Mouse (Mus musculus): ENCODE measurements around the gene Sema3f. TPM values are rescaled to one million over a fixed set of nuclear protein-coding genes. Genes with fewer than 3 reads are reported as not detected.

Gene Sema3f
- polyA plus RNA-seq, 1 experiment from 2014 or later = 33.6 TPM

- Histone ChIP-seq H3K27ac (no peak overlapping the region), H3K9me3 (replicated peaks) (no peaks in the 10 kb centered on the region), H3K27me3 (ENCODE audit: low read depth, poor library complexity, severe bottlenecking) (peaks cover 44% of the 10 kb centered on the region), H3K4me1 (peaks cover 25% of the 10 kb centered on the region), H3K36me3 (peaks cover 14% of the 10 kb centered on the region), H3K4me3 (peak overlapping the region; percentile 44; the same call in 1 of the 2 replicates)
- WGBS = 20% methylated on average over 17 of the region's 17 CpGs
- DNase-seq (ENCODE audit: low spot score) = peak; percentile 72
These were observed 33.0 kb downstream of the Sema3f start for GRCm38 (mm10) chr9:107677091-107677784.

- Histone ChIP-seq H3K27ac (no peak overlapping the region; the same call in 1 of the 2 replicates), H3K36me3 (peaks cover 5% of the 10 kb centered on the region; the same call in 1 of the 2 replicates)
- WGBS = 1% methylated on average over 25 of the region's 25 CpGs
These were observed 34.0 kb downstream of the Sema3f start for GRCm38 (mm10) chr9:107676302-107676701.

GRCm38 (mm10) chr9:107675671-107676301 is 34.5 kb downstream of the Sema3f start:
- DNase-seq (ENCODE audit: low spot score) = peak; percentile 87
- under 1% methylated on average over 39 of the region's 39 CpGs for WGBS
- peaks cover 25% of the 10 kb centered on the region for H3K4me1 ChIP-seq
- no peak overlapping the region for H3K27ac ChIP-seq
- peaks cover 44% of the 10 kb centered on the region for H3K27me3 ChIP-seq (ENCODE audit: low read depth, poor library complexity, severe bottlenecking)
- no peaks in the 10 kb centered on the region for H3K9me3 ChIP-seq (replicated peaks)
- peak overlapping the region; percentile 44 for H3K4me3 ChIP-seq
- H3K36me3 ChIP-seq = 0 out of 2 replicates have a peak, but pooled peaks cover under 1% of the 10 kb centered on the region

More at GRCm38 (mm10) chr9:107676302-107676701, 34.0 kb downstream of the Sema3f start:
- peak overlapping the region; percentile 44 for H3K4me3 ChIP-seq
- no peak for DNase-seq (ENCODE audit: low spot score)
- no peaks in the 10 kb centered on the region for H3K9me3 ChIP-seq (replicated peaks)
- peaks cover 44% of the 10 kb centered on the region for H3K27me3 ChIP-seq (ENCODE audit: low read depth, poor library complexity, severe bottlenecking)
- peaks cover 25% of the 10 kb centered on the region for H3K4me1 ChIP-seq

- Histone ChIP-seq H3K27me3 (ENCODE audit: low read depth, poor library complexity, severe bottlenecking) (peaks cover 52% of the 10 kb centered on the region), H3K27ac (no peak overlapping the region), H3K9me3 (replicated peaks) (no peaks in the 10 kb centered on the region), H3K4me1 (peaks cover 33% of the 10 kb centered on the region), H3K36me3 (no peaks in the 10 kb centered on the region), H3K4me3 (no peak overlapping the region)
- 62% methylated on average over 9 of the region's 9 CpGs for WGBS
- DNase-seq (ENCODE audit: low spot score) = no peak
These were observed 35.5 kb downstream of the Sema3f start for GRCm38 (mm10) chr9:107674609-107675429.

GRCm38 (mm10) chr9:107670259-107670658 is 40.0 kb downstream of the Sema3f start:
- Histone ChIP-seq H3K36me3 (no peaks in the 10 kb centered on the region), H3K9me3 (replicated peaks) (no peaks in the 10 kb centered on the region), H3K4me1 (peaks cover 49% of the 10 kb centered on the region), H3K27ac (no peak overlapping the region; the same call in 1 of the 2 replicates), H3K4me3 (no peak overlapping the region), H3K27me3 (ENCODE audit: low read depth, poor library complexity, severe bottlenecking) (peaks cover 69% of the 10 kb centered on the region)
- no peak for DNase-seq (ENCODE audit: low spot score)
- WGBS = 46% methylated on average over 5 of the region's 5 CpGs

- DNase-seq (ENCODE audit: low spot score) = no peak
- peaks cover 67% of the 10 kb centered on the region for H3K27me3 ChIP-seq (ENCODE audit: low read depth, poor library complexity, severe bottlenecking)
- peak within 1 kb of the TSS; percentile 20; the same call in 1 of the 2 replicates for H3K27ac ChIP-seq
- H3K4me1 ChIP-seq = peaks cover 44% of the 10 kb centered on the region
- H3K4me3 ChIP-seq = no peak within 1 kb of the TSS
- WGBS = 90% methylated on average over 9 of the region's 9 CpGs
- no peaks in the 10 kb centered on the region for H3K36me3 ChIP-seq
- no peaks in the 10 kb centered on the region for H3K9me3 ChIP-seq (replicated peaks)
These were observed 40.8 kb downstream of the Sema3f start, which contains the start of gene Slc38a3 for GRCm38 (mm10) chr9:107669480-107669945. Gene Slc38a3 (minus strand): TSS chr9:107669530.

GRCm38 (mm10) chr9:107668916-107669315 is 41.4 kb downstream of the Sema3f start:
- Histone ChIP-seq H3K4me3 (no peak overlapping the region), H3K27ac (no peak overlapping the region), H3K27me3 (ENCODE audit: low read depth, poor library complexity, severe bottlenecking) (peaks cover 61% of the 10 kb centered on the region)

GRCm38 (mm10) chr9:107668011-107668410 is 42.3 kb downstream of the Sema3f start:
- Histone ChIP-seq H3K36me3 (no peaks in the 10 kb centered on the region), H3K9me3 (replicated peaks) (no peaks in the 10 kb centered on the region), H3K27ac (no peak overlapping the region), H3K27me3 (ENCODE audit: low read depth, poor library complexity, severe bottlenecking) (peaks cover 57% of the 10 kb centered on the region), H3K4me3 (peak overlapping the region; percentile 62; the same call in 1 of the 2 replicates), H3K4me1 (peaks cover 51% of the 10 kb centered on the region)
- 41% methylated on average over 8 of the region's 8 CpGs for WGBS
- no peak for DNase-seq (ENCODE audit: low spot score)

More at GRCm38 (mm10) chr9:107668916-107669315, 41.4 kb downstream of the Sema3f start:
- Histone ChIP-seq H3K9me3 (replicated peaks) (no peaks in the 10 kb centered on the region), H3K36me3 (no peaks in the 10 kb centered on the region), H3K4me1 (peaks cover 44% of the 10 kb centered on the region)
- DNase-seq (ENCODE audit: low spot score) = no peak
- 72% methylated on average over 3 of the region's 3 CpGs for WGBS

- Histone ChIP-seq H3K27me3 (ENCODE audit: low read depth, poor library complexity, severe bottlenecking) (peaks cover 57% of the 10 kb centered on the region), H3K4me1 (peaks cover 51% of the 10 kb centered on the region), H3K4me3 (peak overlapping the region; percentile 62), H3K9me3 (replicated peaks) (no peaks in the 10 kb centered on the region), H3K36me3 (no peaks in the 10 kb centered on the region), H3K27ac (peak overlapping the region; percentile 74)
- WGBS = under 1% methylated on average over 24 of the region's 24 CpGs
- DNase-seq (ENCODE audit: low spot score) = peak; percentile 90
These were observed 43.1 kb downstream of the Sema3f start for GRCm38 (mm10) chr9:107667219-107667618.

GRCm38 (mm10) chr9:107666751-107667205 is 43.5 kb downstream of the Sema3f start:
- DNase-seq (ENCODE audit: low spot score) = no peak
- H3K4me1 ChIP-seq = peaks cover 51% of the 10 kb centered on the region
- H3K4me3 ChIP-seq = peak overlapping the region; percentile 62
- no peaks in the 10 kb centered on the region for H3K36me3 ChIP-seq
- peak overlapping the region; percentile 74 for H3K27ac ChIP-seq
- 1% methylated on average over 30 of the region's 30 CpGs for WGBS
- H3K27me3 ChIP-seq (ENCODE audit: low read depth, poor library complexity, severe bottlenecking) = peaks cover 57% of the 10 kb centered on the region
- H3K9me3 ChIP-seq (replicated peaks) = no peaks in the 10 kb centered on the region

- DNase-seq (ENCODE audit: low spot score) = no peak
- Histone ChIP-seq H3K27me3 (ENCODE audit: low read depth, poor library complexity, severe bottlenecking) (peaks cover 53% of the 10 kb centered on the region), H3K27ac (no peak overlapping the region), H3K9me3 (replicated peaks) (no peaks in the 10 kb centered on the region), H3K36me3 (no peaks in the 10 kb centered on the region), H3K4me1 (peaks cover 48% of the 10 kb centered on the region), H3K4me3 (no peak overlapping the region)
- WGBS = 89% methylated on average over 7 of the region's 7 CpGs
These were observed 45.0 kb downstream of the Sema3f start for GRCm38 (mm10) chr9:107665308-107665707.

GRCm38 (mm10) chr9:107663525-107663924 is 46.8 kb downstream of the Sema3f start:
- H3K4me3 ChIP-seq = no peak overlapping the region
- no peak for DNase-seq (ENCODE audit: low spot score)
- H3K4me1 ChIP-seq = peaks cover 40% of the 10 kb centered on the region
- H3K27me3 ChIP-seq (ENCODE audit: low read depth, poor library complexity, severe bottlenecking) = peaks cover 37% of the 10 kb centered on the region
- no peaks in the 10 kb centered on the region for H3K36me3 ChIP-seq
- WGBS = 74% methylated on average over 9 of the region's 9 CpGs
- no peaks in the 10 kb centered on the region for H3K9me3 ChIP-seq (replicated peaks)
- 0 out of 2 replicates have a peak overlapping the region, but pooled peaks have one; percentile 27 for H3K27ac ChIP-seq

Measured in limb, embryonic 10.5 days (tissue).